Mouse (Mus musculus) B cell, adult 2 months (primary cell): ENCODE data around the gene Lrrk2.
A peak's percentile ranks its signal among the peaks of the same experiment; 100 is the strongest.

Experiments used
- DNase-seq, 2 experiments: peaks; one replicate each; pipeline ENCODE4 v3.0.0; 2022

The Lrrk2 gene

GRCm38 (mm10) chr15:91690648-91691047, 17.7 kb downstream of the Lrrk2 start:
- no peak for DNase-seq

- no peak for DNase-seq
Observed at GRCm38 (mm10) chr15:91693051-91693450, 20.1 kb downstream of the Lrrk2 start.

- DNase-seq: no peak
Observed at GRCm38 (mm10) chr15:91693856-91694255, 20.9 kb downstream of the Lrrk2 start.

- DNase-seq: no peak
Observed at GRCm38 (mm10) chr15:91700841-91701240, 27.9 kb downstream of the Lrrk2 start.

GRCm38 (mm10) chr15:91702991-91703715, 30.2 kb downstream of the Lrrk2 start:
- peak; percentile 8 to 25 for DNase-seq

- DNase-seq: no peak
Observed at GRCm38 (mm10) chr15:91704091-91704490, 31.1 kb downstream of the Lrrk2 start.

- DNase-seq: no peak
Observed at GRCm38 (mm10) chr15:91709207-91710130, 36.5 kb downstream of the Lrrk2 start.

- DNase-seq: no peak
Observed at GRCm38 (mm10) chr15:91735216-91735922, 62.4 kb downstream of the Lrrk2 start.

GRCm38 (mm10) chr15:91736791-91737533, 64.0 kb downstream of the Lrrk2 start:
- DNase-seq: peak; percentile 77

DNA sequence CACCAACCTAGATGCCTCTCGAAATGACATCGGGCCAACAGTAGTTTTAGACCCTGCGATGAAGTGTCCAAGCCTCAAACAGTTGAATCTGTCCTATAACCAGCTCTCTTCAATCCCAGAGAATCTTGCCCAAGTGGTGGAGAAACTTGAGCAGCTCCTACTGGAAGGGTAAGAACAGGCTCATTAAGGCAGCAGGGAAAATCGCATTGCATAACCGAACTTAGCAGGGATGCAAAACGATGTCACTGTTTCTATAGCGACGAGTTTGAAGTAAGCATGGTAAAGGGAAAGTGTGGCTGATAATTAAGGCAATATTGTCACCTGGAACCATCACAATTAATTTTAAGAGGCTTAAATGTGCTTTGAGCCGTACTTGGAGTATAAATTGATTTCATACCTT, 65.8 kb downstream of the Lrrk2 start:
- no peak for DNase-seq

GRCm38 (mm10) chr15:91745501-91745900, 72.5 kb downstream of the Lrrk2 start:
- no peak for DNase-seq

- peak; percentile 48 to 54 for DNase-seq
Observed at GRCm38 (mm10) chr15:91752111-91752510, 79.1 kb downstream of the Lrrk2 start.

- DNase-seq: no peak
Observed at GRCm38 (mm10) chr15:91753378-91754080, 80.6 kb downstream of the Lrrk2 start.

- peak; percentile 69 to 73 for DNase-seq
Observed at GRCm38 (mm10) chr15:91754546-91754945, 81.6 kb downstream of the Lrrk2 start.

DNA sequence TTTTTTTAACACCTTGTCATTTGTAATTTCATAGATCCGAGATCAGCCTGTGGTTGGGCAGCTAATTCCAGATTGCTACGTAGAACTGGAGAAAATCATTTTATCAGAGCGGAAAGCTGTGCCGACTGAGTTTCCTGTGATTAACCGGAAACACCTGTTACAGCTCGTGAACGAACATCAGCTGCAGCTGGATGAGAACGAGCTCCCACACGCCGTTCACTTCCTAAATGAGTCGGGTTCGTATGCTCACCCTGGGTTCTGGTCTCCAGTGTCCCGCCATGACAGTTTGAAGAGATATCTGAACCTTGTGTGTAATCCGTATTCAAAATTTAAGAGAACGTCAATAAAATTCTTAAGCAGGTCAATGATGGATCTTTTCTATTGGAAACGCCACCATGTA, 82.8 kb downstream of the Lrrk2 start:
- no peak for DNase-seq

- no peak for DNase-seq
Observed at GRCm38 (mm10) chr15:91772041-91772440, 99.1 kb downstream of the Lrrk2 start.

DNA sequence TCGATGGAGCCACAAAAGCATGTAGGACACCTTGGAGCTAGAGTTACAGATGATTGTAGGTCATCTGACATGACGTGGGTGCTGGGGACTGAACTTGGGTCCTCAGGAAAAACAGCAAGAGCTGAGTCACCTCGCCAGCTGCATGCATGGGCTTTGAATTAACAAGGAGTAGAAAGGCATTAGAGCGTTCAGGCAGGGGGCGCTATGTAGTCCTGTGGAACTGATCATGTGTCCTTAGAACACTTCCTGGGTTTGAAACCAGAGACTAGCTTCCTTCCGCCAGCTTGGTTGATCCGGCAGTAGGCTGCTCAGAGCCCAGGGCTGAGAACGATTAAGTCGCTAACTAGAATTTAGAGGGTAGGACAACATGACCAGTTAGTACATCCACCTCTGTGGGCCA, 106.2 kb downstream of the Lrrk2 start:
- DNase-seq: no peak

- DNase-seq: peak; percentile 56 to 63
Observed at GRCm38 (mm10) chr15:91781172-91781571, 108.2 kb downstream of the Lrrk2 start.

- DNase-seq: no peak
Observed at GRCm38 (mm10) chr15:91788338-91788737, 115.4 kb downstream of the Lrrk2 start.

DNA sequence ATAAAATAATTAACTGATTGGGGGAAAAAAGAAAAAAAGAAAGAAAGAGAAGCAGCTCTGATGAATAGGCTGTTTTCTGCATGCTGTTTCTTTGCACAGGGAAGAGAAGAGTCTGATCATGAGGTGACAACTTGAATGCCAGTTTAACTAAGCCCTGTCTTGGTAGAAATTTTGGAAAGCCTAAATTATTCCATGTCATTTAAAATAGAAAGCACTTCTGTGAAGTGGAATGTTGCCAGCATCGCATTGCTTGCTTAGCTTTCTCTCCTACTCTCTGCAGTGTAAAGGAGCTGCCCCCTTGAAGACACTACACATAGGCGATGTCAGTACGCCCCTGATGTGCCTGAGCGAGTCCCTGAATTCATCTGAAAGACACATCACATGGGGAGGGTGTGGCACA, 133.5 kb downstream of the Lrrk2 start:
- DNase-seq: no peak

DNA sequence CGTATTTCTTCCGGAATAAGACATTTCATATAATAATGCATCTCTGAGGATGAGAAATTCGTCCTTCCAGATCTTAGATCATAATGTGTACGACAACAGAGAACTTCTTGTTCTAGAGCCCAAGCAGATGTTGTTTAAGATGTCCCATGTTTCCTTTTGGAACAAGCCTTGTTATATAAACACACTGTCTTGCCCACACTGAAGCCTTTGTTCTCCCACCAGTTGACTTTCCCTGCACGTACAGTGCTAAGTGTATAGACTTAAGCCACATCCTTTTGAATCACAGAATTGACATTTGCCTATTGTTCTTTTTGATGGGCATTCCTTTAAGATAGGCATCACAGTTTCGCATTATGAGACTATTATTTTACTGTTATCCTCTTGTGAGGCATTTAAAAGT, 162.3 kb downstream of the Lrrk2 start:
- no peak for DNase-seq

GRCm38 (mm10) chr15:91837965-91838364, 165.0 kb downstream of the Lrrk2 start, which contains the start of gene Smgc:
Gene Smgc (plus strand): TSS chr15:91838265.
- no peak for DNase-seq
